Mouse (Mus musculus) thymus, adult 2 months (tissue): ENCODE data around the gene Spata13.

Experiments
- CTCF ChIP-seq: fragments of 200-500 bp; IDR thresholded peaks from 2 replicates; pipeline ENCODE4 v1.5.1; 2012; ENCODE audit warnings: mild to moderate bottlenecking, control low read depth, low read length, moderate library complexity, borderline replicate concordance; ENCODE audit not compliant: control insufficient read depth, poor library complexity, insufficient read depth; ENCODE audit errors: extremely low read depth
- POLR2A ChIP-seq: fragments of 200-500 bp; IDR thresholded peaks from 2 replicates; pipeline ENCODE4 v1.6.1; 2012; ENCODE audit warnings: mild to moderate bottlenecking, low read length, control low read depth, moderate library complexity; ENCODE audit not compliant: control insufficient read depth, poor library complexity, insufficient read depth; ENCODE audit errors: extremely low read depth

DNA sequence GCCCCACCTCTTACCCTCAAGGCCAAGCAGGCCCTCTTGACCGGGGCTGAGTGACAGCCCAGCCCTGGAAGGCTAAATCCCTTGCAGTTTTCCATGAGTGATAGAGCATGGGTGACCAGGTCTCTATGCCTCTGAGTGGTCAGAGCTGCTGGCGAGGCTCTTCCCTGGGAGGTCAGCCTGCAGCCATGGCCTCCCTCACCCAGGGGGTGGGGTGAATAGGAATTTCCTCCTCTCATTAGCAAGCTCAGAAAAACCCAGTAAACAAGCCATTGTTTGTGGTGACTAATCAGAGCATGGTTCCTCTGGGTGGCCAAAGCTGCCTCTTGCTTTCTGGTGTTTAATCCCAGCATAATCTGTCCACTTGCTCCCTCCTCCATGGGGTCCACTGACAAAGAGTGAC, 131.2 kb downstream of the Spata13 start:
- TF ChIP-seq CTCF (no peak), POLR2A (no peak)
